Mouse (Mus musculus) gastrocnemius, postnatal 25 days (tissue): ENCODE measurements around the gene Ltbp1. TPM values are rescaled to one million over a fixed set of nuclear protein-coding genes. Genes with fewer than 3 reads are reported as not detected.

ENCODE experiments used
- DNase-seq: peaks from one replicate; pipeline ENCODE4 v3.0.0; 2022
- total RNA-seq, 2 experiments: library from RNA; stranded (reverse); gene quantifications; 1 replicate in 1 of 2; 2 replicates in 1 of 2; pipeline ENCODE4 v1.2.3; 2021

Ltbp1 gene
- total RNA-seq, 2 experiments from 2014 or later = 10.2 to 11.1 TPM

DNA sequence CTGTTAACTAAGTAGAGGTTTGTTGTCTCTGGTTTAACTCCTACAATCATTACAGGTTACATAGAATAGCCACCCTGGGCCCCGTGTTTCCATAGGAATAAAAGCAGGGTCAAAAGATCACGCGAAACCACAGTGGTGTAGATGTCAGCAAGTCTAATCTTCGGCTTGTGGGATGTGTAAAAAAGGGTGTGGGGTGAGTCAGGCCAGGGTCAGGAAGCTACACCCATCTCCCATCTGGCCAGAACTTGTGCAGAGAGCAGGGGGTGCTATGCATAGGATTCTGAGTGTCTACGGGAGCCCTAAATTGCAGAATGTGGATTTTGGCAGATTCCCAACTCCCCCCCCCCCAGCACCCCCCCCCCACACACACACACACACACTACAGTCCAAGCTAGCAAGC lies 432.8 kb downstream of the Ltbp1 start:
- DNase-seq = no peak

DNA sequence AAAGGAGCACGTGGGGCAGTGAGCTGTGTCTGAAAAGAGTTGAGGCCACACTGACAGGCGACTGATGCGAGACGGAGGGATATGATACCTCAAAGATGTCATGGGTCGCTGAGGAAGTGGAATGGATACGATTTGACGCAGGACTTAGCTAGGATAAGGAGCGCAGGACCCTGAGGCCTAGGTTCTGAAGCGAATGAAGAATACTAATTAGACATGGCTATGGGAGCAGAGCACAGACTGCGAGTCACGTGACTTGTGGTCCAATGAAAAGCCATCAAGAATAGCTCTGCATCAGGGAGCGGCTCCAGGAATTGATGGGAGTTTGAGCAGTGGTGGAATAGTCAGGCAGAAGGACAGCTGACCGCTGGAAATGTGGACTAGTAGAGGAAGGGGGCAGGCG lies 433.7 kb downstream of the Ltbp1 start:
- no peak for DNase-seq

DNA sequence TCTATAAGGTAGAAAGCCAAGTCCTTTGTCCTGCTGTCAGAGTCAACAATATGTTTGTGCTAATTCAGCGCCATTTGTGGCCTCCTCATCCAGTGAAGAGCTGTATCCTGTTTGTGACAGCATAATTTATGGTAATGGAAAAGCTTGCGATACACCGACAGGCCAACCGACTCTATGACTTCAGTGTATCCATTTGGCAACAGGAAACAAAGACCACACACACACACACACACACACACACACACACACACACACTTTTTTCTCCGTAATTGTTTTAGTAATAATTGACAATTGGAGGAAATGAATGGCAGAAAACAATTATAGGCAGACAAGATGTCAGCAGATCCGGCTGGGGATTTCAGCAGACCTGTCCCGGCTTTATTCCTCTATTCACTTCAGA lies 435.3 kb downstream of the Ltbp1 start:
- DNase-seq = no peak

DNA sequence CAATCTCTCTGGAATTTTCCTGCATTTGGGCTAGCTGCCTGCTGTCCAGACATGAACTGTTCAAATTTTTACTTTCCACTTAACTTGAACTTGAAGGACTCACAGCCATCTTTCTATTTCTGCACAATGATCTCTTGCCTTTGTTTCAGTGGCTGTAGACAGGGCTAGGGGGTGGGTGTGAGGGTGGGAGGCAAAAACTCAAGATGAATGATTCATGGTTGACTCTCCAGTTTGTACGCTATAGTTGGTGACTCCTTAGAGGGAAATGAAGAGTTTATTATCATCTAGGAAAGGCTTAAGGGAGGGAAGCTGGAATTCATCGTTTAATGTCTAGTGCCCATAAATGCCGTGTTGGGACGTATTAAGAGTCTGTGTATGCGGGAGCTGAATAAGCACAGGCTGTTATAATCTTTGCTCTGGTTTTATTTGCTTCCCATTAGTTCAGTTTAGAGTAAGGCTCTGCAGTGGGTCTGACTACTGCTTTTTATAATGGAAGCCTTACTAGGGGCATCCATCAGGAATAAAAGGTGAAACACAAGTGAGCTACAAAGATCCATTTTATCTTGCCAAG lies 436.0 kb downstream of the Ltbp1 start:
- no peak for DNase-seq
